15 mouse cellular contexts compared by ENCODE assay signal in genomic region chr13:91661068-91661795, GRCm38 (mm10).
"Had no signal": no experiment of that assay in that cellular context is flagged by ENCODE, and none has a peak within 500 bp of the region (broad histone marks: within the 10 kb centered on the region; RNA-seq: fewer than 3 reads in every experiment).

No protein-coding gene starts in this region.

- H3K9ac ChIP-seq: limb, embryonic 15.5 days; liver, embryonic 14.5 days; neural tube, embryonic 15.5 days had no signal

- H3K36me3 ChIP-seq: limb, embryonic 15.5 days; midbrain, embryonic 10.5 days; neural tube, embryonic 15.5 days had no signal

- H3K27ac ChIP-seq: left cerebral cortex, adult 2 months; limb, embryonic 15.5 days; liver, embryonic 14.5 days; midbrain, embryonic 10.5 days; neural tube, embryonic 15.5 days had no signal

- DNase-seq: kidney, postnatal 14 days; lung, adult 18-20 months; lung, postnatal 4 days; midbrain, embryonic 14.5 days; right cerebral cortex, adult 18-20 months; right cerebral cortex, postnatal 25 days; thymus, postnatal 4 days had no signal

- H3K4me1 ChIP-seq: limb, embryonic 15.5 days; midbrain, embryonic 10.5 days; neural tube, embryonic 15.5 days had no signal

- H3K9me3 ChIP-seq: limb, embryonic 15.5 days; midbrain, embryonic 10.5 days; neural tube, embryonic 15.5 days had no signal

- H3K27me3 ChIP-seq: limb, embryonic 15.5 days; neural tube, embryonic 15.5 days had no signal

- H3K4me3 ChIP-seq: left cerebral cortex, adult 2 months; limb, embryonic 15.5 days; midbrain, embryonic 10.5 days; myocyte; neural tube, embryonic 15.5 days had no signal

- H3K4me2 ChIP-seq: limb, embryonic 15.5 days; neural tube, embryonic 15.5 days had no signal

- ATAC-seq: intestine, embryonic 16.5 days; lung, postnatal 0 days had no signal
